Mouse (Mus musculus) cerebral cortex, adult 2 months (tissue): ENCODE data around the gene Dot1l.

Experiments
- WGBS: fragments of 180-500 bp; shearing (Covaris S2); methylation state at CpG from one replicate; pipeline ENCODE4 v1.1.7; 2018; 5-methylcytosine and 5-hydroxymethylcytosine counted together

Gene Dot1l

DNA sequence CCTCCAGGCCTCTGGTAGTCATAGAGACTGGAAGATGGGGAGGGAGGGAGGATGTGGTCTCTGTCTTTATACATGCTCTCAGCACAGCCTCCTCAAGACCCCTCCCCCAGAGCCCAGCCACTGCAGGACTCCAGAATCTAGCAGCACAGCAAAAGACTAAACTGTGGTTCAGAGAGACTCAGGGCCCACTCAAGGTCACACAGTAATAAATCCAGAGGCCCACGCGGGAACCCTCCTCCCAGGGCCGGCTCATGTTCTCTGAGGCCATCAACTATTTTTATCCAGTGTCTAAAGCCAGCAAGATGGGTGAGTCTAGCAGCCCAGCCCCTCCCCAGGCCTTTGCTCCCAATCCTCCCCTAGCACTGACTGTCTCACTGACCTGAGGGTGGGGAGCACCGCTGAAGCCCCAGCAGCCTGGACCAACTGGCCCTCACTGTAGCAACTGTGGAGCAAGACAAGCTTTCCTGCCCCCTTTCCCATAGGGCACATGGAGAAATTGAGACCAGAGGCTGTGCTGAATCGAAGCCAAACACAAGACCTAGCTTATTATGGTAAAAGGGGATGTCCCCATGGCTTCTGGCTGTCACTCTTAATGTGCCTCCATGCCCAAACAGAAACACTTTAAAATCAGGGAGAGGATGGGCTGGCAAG lies 57.5 kb downstream of the Dot1l start:
- 71% methylated on average over 5 of the region's 5 CpGs for WGBS

DNA sequence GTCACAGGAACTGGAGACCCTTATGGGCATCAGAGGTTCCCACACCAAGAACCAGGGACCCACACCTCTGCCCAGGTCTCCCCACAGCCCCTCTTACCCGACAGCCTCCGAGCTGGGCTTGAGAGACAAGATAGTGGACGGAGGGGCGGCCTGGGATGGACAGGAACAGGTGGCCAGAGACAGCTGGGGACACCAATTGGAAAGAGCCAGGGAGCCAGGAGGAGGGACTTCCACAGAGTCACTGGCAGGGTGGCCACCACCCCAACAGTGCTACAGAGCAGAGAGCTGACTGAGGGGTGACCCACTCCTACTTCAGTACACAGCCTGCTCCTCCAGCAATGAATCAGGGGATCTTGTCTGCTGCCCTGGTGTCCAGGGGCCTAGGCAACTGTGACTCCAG lies 58.4 kb downstream of the Dot1l start, which contains the start of gene Jsrp1:
Jsrp1 (minus strand) TSS at position 133 of the 400 bp plus-strand sequence.
- 86% methylated on average over 4 of the region's 4 CpGs for WGBS

DNA sequence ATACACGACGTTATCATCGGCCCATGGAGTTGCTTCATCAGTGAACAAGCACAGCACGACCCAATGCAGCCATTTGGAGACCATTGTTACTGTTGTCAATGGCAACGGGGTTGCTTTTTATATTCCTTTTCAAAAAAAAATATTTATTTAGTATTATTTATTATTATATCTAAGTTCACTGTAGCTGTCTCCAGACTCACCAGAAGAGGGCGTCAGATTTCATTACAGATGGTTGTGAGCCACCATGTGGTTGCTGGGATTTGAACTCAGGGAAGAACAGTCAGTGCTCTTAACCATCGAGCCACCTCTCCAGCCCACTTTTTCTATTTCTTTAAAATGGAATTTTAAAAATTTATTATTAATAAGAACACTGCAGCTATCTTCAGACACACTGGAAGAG lies 59.8 kb downstream of the Dot1l start:
- WGBS, result 62% methylated on average over 7 of the region's 7 CpGs

DNA sequence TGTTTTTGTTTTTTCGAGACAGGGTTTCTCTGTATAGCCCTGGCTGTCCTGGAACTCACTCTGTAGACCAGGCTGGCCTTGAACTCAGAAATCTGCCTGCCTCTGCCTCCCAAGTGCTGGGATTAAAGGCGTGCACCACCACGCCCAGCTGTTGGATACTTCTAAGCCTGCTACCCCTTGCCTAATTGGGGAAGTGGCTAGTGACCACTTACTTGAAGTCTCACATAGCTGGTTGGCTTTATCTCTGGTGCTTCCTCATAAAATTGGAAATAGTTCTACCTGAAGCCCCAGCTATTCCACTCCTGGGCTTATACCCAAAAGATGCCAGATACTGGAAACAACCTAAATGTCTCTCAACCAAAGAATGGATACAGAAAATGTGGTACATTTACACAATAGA lies 61.3 kb downstream of the Dot1l start:
- 84% methylated on average over 3 of the region's 3 CpGs for WGBS

DNA sequence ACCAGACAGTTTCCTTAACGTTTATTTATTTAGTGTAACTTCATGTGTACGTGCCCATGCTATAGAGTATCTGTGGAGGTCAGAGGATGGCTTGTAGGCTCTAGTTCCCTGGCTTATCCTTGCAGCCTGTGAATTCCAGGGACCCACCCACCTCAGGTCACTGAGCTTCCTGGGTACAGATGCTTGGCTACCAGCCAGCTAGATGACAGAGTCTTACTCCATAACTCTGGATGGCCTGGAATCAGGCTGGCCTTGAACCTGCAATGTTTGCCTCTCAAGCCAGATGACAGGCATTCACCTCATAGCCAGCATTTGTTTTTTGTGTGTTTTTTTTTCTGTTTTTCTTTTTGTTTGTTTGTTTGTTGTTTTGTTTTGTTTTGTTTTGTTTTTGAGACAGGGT lies 62.2 kb downstream of the Dot1l start:
- WGBS, result 71% methylated on average over 2 of the region's 2 CpGs

DNA sequence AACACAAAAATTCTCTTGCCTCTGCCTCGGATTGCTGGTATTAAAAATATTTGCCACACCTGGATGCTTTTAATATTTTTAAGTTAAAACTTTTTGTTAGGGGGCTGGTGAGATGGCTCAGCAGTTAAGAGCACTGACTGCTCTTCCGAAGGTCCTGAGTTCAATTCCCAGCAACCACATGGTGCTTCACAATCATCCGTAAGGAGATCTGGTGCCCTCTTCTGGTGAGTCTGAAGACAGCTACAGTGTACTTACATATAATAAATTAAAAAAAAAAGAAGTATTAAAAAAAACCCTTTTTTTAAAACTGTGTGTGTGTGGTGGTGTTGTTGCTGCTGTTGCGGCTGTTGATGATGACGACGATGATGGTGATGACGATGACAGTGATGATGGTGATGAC lies 62.9 kb downstream of the Dot1l start:
- 87% methylated on average over 7 of the region's 7 CpGs for WGBS

DNA sequence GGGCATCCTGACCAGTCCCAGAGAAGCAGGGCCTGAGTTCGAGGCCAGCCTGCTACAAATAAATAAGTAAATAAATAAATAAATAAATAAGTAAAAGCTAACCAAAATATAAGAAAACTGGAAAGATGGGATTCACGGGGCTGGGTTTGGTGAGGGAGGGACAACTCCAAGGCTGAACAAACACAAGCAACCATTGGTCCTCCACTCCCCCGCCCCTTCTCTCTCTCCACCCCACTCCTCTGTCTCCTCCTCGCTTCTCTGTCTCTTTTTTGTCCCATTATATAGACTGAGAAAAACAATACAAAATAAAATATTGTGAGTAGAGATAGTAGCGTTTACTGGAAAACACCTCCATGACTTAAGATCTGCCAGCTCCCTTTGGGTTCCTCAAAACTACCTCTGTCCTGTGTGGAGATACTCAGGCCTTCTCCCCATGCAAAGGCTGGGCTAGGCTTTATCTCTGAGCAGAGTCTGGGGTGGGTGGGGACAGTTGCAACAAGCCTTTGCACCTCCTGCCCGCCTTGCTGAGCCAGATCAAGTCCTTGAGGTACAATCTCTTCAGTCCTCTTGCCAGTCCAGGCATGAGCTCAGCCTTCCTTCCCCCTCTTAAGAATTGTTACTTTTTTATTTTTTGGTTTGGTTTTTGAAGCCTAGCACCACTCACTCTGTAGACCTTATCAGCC lies 63.7 kb downstream of the Dot1l start:
- WGBS, result 72% methylated on average over 6 of the region's 6 CpGs

DNA sequence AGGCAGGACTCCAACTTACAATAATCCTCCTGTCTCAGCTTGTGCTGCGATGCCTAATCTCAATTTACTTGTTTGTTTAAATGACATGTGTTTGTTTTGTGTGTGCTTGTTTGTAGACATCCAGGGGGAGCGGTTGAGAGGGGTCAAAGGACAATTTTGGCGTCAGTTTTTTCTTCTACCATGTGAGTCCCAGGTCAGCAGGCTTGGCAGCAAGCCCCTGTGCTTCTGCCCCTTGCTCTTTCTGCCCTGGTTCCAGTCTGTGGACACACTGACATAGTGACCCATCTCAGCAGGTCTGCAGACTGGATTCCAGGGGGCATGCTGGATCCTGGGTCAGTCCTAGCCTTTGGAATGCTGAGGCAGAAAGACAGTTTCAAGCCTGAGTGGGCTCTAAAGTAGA lies 64.4 kb downstream of the Dot1l start:
- WGBS, result 62% methylated on average over 3 of the region's 3 CpGs

DNA sequence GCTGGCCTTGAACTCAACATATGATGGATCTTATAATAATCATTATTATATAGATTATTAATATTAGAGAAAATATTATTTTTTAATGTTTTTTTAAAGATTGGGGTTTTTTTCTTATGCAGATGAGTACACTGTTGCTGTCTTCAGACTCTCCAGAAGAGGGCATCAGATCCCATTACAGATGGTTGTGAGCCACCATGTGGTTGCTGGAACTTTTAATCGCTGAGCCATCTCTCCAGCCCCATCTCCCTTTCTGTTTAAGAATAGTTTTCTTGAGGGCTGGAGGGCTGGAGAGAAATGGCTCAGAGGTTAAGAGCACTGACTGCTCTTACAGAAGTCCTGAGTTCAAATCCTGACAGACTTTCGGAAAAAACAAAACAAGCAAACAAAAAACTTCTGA lies 67.0 kb downstream of the Dot1l start:
- WGBS, result 41% methylated on average over 2 of the region's 2 CpGs

DNA sequence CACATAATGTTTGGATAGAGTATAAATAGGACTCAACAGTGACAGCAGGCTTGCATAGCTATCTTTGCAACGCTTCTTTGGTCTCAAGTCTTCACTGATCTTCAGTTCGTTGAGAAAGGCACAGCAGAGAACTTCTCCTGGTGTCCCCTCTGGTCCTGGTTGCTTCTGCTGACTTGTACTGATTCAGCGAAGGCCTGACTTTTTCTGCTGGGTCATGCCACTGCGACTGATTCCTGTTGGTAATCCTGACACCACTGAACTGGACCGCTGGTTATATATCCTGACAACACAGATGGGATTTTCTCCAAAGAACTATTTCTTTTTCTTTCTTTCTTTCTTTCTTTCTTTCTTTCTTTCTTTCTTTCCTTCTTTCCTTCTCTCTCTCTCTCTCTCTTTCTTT lies 67.5 kb downstream of the Dot1l start:
- 77% methylated on average over 5 of the region's 5 CpGs for WGBS

DNA sequence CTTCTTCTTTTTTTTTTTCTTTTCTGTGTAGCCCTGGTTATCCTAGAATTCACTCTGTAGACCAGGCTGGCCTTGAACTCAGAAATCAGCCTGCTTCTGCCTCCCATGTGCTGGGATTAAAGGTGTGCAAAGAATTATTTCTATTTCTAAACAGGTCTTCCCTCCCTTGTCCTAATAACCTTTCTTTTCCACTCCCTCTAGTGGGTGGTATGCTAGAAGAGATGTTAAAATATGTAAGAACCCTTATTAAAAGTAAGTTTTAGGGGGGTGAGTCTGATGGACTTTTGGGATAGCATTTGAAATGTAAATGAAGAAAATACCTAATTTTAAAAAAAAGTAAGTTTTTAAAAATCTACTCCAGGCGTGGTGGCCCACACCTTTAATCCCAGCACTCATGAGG lies 68.3 kb downstream of the Dot1l start:
- WGBS, result 97% methylated on average over 1 of the region's 1 CpGs

DNA sequence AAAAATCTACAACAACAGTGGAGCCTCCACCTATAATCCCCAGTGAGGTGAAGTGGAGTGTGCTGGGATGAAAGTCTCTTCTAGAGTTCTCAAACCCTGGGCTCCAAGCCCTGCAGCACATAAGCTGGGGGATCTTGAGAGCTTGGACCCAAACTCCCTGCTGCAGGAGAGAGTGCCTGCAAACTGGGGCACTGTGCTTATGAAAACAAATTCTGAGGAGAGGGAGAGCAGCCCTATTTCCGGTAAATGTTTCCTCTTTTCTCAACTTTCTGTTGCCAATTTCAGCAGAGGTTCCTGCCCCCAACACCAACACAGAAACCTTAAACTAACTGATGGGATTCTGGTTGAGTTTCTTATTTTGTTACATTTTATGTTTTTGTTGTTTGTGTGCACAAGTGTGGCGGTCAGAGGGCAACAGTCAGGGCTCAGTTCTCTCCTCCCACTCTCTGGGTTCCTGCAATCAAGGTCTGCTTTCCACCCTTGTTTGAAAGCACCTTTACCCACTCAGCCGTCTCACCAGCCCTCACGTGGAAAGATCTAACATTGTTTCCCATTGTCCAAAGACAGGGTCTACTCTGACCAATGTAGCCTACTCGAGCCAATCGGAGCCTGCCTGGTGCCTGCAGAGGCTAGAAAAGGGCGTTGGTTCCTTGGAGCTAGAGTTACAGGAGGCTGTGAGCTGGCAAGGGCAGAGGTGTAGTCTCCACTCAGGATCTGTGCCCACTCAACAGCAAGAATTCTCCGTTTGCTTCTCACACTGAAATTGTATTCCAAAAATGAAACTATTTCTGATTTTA lies 69.0 kb downstream of the Dot1l start:
- 47% methylated on average over 8 of the region's 8 CpGs for WGBS

DNA sequence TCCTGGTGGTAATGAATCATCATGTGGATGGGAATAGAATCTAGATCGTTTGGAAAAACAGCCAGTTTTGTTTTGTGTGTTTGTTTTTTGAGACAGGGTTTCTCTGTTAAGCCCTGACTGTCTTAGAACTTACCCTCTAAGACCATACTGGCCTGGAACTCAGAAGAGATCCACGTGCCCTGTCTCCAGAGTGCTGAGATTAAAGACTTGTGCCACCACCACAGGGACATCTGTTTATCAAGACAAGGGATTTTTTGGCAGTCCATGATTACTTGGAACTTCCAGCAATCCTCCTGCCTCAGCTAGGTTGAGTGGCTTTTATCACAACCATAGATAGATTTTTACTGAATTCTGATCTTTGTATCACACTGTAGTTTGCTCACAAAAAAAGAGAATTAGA lies 69.8 kb downstream of the Dot1l start:
- 57% methylated on average over 2 of the region's 2 CpGs for WGBS

DNA sequence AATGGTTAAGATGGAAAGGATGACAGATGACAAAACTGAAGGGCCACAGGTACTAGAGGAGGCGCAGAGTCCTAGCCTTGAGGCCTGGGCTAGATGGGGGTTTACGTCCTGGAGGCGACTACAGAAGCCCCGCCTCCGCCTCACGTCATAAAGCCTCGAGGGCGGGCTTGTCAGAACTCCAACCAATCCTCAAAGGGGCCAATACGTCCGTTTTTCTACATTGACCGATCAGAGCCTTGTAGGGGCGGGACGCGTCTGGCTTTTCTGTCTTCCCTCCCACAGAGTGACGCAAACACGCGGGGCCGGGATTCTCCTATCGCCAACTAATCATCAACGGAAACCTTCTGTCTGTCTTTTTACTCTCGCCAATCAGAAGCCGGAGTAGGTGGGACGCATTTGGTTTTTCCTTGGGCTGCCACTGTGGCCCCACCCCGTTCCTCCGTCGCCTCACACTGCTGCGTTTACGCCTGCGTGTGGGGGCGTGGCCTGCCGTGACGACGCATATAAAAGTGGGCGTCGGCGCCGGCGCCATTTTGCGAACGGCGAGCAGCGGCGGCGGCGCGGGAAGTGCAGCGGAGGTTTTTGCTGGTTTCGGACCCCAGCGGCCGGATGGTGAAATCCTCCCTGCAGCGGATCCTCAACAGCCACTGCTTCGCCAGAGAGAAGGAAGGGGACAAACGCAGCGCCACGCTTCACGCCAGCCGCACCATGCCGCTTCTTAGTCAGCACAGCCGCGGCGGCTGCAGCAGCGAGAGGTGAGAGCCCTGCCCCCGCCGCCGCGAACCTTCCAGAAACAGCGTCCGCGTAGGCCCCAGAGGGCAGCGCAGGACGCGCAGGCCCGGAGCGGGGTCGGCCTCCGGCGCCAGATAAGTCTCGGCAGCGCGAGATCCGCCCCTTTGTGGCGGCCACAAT lies 71.4 kb downstream of the Dot1l start, which contains the start of gene Oaz1:
Oaz1 (plus strand) TSS at position 506 of the 912 bp plus-strand sequence.
- WGBS, result under 1% methylated on average over 81 of the region's 82 CpGs

DNA sequence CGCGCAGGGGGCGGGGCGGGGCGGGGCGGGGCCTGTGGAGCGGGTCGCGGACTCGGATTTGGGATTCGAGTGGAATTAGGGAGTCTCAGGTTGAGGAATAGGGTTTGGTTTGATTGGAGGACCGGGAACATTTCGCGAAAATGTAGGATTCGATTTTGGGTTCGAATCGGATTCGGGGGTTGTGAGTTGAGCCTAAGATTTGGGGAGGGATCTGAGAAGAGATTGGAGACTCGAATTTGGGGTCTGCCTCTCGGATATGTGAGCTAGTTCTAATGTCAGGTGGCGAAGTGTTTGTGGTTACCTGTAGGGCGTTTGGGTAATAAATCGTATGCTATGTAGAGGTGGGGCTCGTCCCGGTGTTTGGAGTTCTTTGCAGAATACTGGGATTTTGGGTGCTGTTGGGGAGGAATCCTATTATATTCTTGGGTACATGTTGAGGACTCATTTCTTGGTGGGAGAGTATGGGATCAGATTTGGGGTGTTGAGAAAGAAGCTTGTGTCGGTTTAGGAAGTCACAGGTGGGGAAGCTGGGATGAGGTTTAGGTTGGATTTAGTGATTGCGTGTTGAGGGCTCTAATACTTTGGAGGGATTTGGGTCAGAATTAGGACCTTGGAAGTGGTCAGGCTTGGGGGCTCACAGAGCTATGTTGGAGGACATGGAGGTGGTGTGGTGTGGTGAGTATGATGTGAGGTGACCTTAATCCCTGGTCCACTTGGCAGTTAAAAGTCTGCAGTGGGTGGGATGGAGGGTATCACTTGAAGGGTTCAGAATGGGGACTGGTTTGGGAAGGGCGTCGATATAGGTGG lies 72.3 kb downstream of the Dot1l start:
- 3% methylated on average over 29 of the region's 29 CpGs for WGBS

DNA sequence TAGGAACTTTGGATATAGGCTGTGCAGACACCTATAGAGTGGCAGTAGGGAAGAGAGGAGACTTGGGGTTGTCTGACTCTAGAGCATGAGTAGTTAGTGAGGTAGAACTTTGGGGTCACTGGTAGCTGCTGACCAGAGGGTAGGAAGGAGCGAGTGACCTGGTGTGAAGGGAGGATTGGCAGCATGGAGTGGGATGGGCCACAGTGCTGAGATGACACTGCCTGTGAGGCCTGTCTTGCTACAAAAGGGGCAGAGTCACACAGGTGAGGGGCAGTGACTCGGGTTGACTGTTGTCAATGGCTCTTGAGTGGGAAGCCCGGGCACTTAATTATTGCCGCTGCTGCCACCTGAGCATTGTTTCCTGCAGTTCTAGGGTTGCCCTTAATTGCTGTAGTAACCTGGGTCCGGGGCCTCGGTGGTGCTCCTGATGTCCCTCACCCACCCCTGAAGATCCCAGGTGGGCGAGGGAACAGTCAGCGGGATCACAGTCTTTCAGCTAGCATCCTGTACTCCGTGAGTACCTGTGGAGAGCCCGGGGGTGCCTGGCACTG lies 72.9 kb downstream of the Dot1l start:
- WGBS, result 46% methylated on average over 10 of the region's 10 CpGs

DNA sequence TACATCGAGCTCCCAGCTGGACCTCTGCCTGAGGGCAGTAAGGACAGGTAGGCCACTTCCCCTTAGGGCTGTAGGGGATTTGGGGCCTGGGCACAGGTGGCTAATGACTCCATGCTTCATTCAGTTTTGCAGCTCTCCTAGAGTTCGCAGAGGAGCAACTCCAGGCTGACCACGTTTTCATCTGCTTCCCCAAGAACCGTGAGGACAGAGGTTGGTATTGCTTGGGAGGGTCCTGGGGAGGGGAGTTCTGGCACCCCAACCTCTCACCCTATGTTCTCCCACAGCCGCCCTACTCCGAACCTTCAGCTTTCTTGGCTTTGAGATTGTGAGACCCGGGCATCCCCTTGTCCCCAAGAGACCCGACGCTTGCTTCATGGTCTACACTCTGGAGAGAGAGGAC lies 73.6 kb downstream of the Dot1l start:
- 59% methylated on average over 9 of the region's 9 CpGs for WGBS

DNA sequence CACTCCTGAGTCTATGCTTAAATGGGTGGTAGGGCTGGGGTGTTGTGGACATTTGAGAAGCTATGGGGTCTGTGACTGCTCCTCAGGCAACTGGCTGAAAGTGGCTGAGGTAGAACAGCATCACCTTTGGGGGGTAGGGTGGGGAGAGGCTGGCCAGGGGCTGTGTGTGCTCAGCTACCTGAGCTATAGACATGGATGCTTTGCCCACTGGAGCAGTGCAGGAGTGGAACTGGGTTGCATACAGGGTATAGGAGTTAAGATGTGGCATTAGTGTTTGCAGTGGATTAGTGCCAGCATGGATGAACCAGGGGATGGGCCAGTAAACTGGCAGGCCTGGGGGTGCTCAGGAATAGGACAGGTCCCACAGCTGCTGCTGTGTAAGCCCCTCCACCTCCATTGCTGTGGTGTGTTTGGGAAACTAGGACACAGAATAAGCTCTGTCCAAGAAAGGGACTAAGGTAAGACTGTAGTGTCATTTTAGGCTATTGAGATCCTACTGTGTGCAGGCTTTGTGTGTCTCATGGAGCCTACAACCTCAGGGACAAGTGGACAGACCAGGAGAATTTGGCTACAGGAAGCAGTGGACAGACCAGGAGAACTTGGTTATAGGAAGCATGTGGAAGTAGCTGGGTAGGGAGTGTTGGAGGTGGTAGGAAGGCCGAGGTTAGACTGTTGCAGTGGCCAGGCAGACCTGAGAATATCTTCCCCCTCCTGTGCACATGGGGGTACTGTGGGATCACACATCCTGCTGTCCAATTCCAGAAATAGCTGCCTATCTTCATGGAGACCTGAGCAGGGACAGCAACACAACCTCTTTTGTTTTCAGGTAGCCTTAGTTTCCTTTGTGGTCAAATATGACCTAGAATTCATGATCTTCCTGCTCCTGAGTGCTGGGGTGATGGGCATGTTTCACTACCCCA lies 74.6 kb downstream of the Dot1l start:
- WGBS, result 17% methylated on average over 1 of the region's 1 CpGs

DNA sequence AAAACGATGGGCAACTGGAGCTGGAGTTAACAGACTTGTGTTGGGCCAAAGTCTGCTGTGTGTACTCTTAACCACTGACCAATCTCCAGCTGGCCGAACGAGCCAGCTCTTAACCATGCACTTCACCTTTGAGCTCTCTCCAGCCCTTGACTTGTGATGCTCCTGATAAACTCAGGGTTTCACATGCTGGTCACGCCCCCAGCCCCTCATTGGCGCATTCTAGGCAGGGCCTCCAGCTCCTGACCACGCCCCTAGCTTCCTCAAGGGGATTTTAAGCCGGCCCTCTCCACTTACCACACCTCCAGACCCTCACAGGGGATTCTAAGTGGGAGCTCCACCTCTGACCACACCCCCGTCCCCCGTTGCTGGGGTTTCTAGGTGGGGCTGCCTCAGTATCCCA lies 76.1 kb downstream of the Dot1l start:
- 23% methylated on average over 9 of the region's 9 CpGs for WGBS
